Mouse (Mus musculus): ENCODE measurements around the gene Manf. TPM values are rescaled to one million over a fixed set of nuclear protein-coding genes. Genes with fewer than 3 reads are reported as not detected.

Manf gene
- total RNA-seq, 4 experiments from 2014 or later: 29.5 to 36.0 (median 34.7) TPM

GRCm38 (mm10) chr9:106884996-106885900 lies 6.5 kb downstream of the Manf start:
- no peak for DNase-seq (ENCODE audit: low spot score in 2 of 2)

- no peak for DNase-seq (ENCODE audit: low spot score in 2 of 2)
Observed at GRCm38 (mm10) chr9:106884306-106884705, 7.5 kb downstream of the Manf start.

DNA sequence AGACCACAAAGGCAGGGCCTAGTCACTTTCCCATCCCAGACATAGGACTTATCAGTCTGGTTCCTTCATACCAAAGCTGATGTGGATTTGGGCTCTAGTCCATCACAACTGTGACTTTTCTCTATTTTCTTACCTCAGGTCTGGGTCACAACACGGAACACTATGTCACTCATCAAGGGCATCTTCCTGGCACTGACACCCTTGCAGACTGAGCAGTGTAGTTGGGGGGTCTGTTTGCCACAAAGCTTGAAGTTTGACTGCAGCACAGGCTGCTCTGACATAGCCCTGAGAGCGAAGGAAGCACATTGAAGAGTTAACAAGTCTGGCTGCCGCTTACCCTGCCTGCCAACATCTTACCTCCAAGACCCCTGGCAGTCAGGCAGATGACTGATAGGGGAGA lies 8.7 kb downstream of the Manf start:
- no peak for DNase-seq (ENCODE audit: low spot score in 2 of 2)

- DNase-seq (ENCODE audit: low spot score in 2 of 2): no peak
Observed at GRCm38 (mm10) chr9:106882176-106882575, 9.6 kb downstream of the Manf start.

GRCm38 (mm10) chr9:106881071-106881755 lies 10.6 kb downstream of the Manf start:
- no peak for DNase-seq (ENCODE audit: low spot score in 2 of 2)

DNA sequence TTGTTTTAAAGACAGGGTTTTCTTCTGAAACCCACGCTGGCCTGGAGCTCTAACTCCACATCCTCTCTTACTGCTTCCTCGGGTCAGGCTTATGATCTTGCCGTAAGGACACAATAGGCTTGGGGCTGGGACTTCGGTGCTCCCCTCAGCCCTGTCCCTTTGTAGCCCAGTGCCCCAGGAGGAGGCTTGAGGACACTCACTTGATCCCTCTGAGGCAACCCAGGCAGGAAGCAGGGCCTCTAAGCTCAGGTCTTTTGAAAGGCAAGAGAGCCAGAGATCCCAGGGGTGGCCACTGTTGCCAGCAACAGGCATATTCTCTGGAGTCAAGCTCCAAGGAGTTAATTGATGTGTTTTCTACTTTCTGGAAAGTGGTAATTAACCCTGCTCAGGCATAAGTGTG lies 12.3 kb downstream of the Manf start:
- DNase-seq (ENCODE audit: low spot score in 2 of 2): no peak

- DNase-seq (ENCODE audit: low spot score in 2 of 2): no peak
Observed at GRCm38 (mm10) chr9:106876666-106877065, 15.1 kb downstream of the Manf start.

GRCm38 (mm10) chr9:106874216-106874615 lies 17.6 kb downstream of the Manf start:
- DNase-seq (ENCODE audit: low spot score in 2 of 2): no peak

GRCm38 (mm10) chr9:106858036-106858435 lies 33.7 kb downstream of the Manf start:
- no peak for DNase-seq (ENCODE audit: low spot score in 2 of 2)

- no peak for DNase-seq (ENCODE audit: low spot score in 2 of 2)
Observed at GRCm38 (mm10) chr9:106856664-106857063, 35.1 kb downstream of the Manf start.

- DNase-seq (ENCODE audit: low spot score in 2 of 2): no peak
Observed at GRCm38 (mm10) chr9:106842800-106843199, 49.0 kb downstream of the Manf start.

DNA sequence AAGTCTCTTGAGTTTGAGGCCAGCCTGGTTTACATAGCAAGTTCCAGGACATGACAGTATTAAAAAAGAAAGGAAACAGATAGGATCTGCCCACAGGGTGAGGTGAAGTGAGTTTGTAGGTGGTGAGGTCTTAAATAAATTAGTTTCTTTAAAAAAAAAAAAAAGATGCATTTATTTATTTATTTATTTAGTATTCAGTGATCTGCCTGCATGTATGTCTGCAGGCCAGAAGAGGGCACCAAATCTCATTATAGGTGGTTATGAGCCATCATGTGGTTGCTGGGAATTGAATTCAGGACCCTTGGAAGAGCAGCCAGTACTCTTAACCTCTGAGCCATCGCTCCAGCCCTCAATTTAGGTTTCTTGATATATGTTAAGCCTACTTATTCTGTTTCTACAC lies 51.2 kb downstream of the Manf start:
- DNase-seq (ENCODE audit: low spot score in 2 of 2): no peak

- peak; percentile 57 to 68 for DNase-seq (ENCODE audit: low spot score in 2 of 2)
Observed at GRCm38 (mm10) chr9:106822381-106823104, 69.2 kb downstream of the Manf start.

GRCm38 (mm10) chr9:106821618-106822380 lies 70.0 kb downstream of the Manf start, which contains the start of gene Dcaf1:
Gene Dcaf1, plus strand, starts transcription at chr9:106821874.
- peak; percentile 82 to 90 for DNase-seq (ENCODE audit: low spot score in 2 of 2)

- DNase-seq (ENCODE audit: low spot score in 2 of 2): no peak
Observed at GRCm38 (mm10) chr9:106821050-106821617, 70.6 kb downstream of the Manf start.

- DNase-seq (ENCODE audit: low spot score in 2 of 2): no peak
Observed at GRCm38 (mm10) chr9:106819201-106819600, 72.6 kb downstream of the Manf start.

DNA sequence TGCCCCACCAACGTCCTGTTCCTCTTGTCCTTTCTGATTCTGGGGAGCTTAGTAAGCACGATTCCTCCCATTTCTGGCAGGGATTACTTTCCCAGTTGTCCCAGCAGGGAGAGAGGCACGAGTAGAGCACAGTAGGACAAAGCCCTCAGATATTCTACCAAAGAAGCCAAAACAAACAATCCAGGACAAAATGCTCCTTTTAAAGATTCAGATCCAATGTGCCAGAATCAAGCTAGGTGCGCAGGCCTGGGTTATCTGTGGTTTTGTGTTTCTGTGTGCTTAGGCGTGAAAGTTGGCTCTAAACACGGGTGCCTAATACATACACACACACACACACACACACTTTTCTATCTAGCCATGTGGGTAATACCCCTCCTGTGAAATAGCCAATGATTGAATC lies 73.6 kb downstream of the Manf start:
- no peak for DNase-seq (ENCODE audit: low spot score in 2 of 2)

DNA sequence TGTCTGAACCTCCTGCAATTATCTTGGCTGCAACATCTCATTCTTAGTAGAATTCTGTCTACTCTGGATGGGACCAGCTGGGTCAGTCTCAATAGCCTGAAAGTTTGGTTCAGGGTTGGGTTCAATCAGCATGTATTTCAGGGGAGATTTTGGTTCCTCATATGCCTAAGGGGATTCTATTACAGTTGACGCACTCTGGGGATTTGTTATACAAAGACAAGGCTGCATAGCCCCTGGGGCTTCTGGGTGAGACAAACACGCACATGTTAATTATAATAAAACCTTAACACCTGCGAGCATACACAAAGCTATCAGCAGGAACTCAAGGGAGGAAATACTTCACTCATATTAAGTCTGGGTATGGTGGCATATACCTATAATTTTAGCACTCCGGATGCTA lies 85.3 kb downstream of the Manf start:
- DNase-seq (ENCODE audit: low spot score in 2 of 2): no peak

- no peak for DNase-seq (ENCODE audit: low spot score in 2 of 2)
Observed at GRCm38 (mm10) chr9:106790831-106791230, 100.9 kb downstream of the Manf start.

GRCm38 (mm10) chr9:106789363-106789762 lies 102.4 kb downstream of the Manf start:
- DNase-seq (ENCODE audit: low spot score in 2 of 2): no peak
